Mouse (Mus musculus) gastrocnemius, postnatal 14 days (tissue): ENCODE measurements around the gene 4930402K13Rik. TPM values are rescaled to one million over a fixed set of nuclear protein-coding genes. Genes with fewer than 3 reads are reported as not detected.
"Not testable (repeated sequence)": the region's sequence is repeated elsewhere in the genome, so short reads cannot be mapped to it uniquely, and the experiment has no call there.

Source experiments
- DNase-seq: peaks from one replicate; pipeline ENCODE4 v3.0.0; 2021; ENCODE audit warnings: mixed read lengths
- intact Hi-C: fragments of 180-260 bp; cut with DNase I; formaldehyde crosslinking; loops from one replicate; pipeline ENCODE4 v1.15.1; 2025; ENCODE audit warnings: low total_unique reads
- long read RNA-seq, 2 experiments: library from polyadenylated mRNA; stranded (forward); transcript quantifications; one replicate each; pipeline ENCODE4 v2.0.0; 2021
- total RNA-seq, 2 experiments: library from RNA; stranded (reverse); gene quantifications; 2 replicates each; pipeline ENCODE4 v1.2.3; 2021

4930402K13Rik gene
- not detected for total RNA-seq
- long read RNA-seq, experiment 1: 0 reads
- long read RNA-seq, experiment 2: 0 reads

- no peak for DNase-seq
- intact Hi-C loops: no loop called here
Observed at GRCm38 (mm10) chrX:9104262-9104661, at the start of gene 4930402K13Rik. Gene 4930402K13Rik (plus strand): TSS chrX:9104562.

DNA sequence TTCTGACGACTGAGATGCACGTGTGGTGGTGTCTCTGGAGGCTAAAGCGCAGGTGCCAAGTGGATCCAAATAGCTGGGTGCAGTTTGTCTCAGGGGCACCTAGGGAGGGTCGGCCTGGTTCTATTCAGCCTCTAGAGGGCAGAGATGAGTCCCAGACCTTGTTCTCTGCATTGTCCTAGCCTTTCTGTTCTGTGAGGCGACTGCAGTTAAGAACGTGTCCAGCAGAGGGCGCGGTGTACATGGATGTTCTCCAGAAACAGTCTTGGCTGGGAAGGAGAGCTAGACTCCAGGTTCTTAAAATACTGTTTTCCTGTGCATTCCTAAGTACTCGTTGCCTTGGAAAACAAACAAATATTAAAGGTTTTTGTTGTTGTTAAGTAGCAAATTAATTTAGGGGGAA, 43.4 kb upstream of the 4930402K13Rik start:
- DNase-seq: peak; percentile 65
- intact Hi-C loops: not testable (repeated sequence)

DNA sequence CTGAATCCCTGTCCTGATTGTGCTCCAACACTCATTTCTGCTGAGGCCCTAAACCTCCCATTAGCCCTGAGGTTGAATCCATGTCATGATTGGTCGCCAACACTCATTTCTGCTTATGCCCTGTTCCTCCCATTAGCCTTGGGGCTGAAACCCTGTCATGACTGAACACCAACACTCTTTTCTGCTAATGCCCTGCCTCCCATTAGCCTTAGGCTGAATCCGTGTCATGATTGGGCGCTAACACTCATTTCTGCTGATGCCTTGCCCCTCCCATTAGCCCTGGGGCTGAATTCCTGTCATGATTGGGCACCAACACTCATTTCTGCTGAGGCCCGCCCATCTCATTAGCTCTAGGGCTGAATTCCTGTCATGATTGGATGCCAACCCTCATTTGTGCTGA, 42.3 kb upstream of the 4930402K13Rik start:
- DNase-seq: no peak
- intact Hi-C loops: no loop called here

DNA sequence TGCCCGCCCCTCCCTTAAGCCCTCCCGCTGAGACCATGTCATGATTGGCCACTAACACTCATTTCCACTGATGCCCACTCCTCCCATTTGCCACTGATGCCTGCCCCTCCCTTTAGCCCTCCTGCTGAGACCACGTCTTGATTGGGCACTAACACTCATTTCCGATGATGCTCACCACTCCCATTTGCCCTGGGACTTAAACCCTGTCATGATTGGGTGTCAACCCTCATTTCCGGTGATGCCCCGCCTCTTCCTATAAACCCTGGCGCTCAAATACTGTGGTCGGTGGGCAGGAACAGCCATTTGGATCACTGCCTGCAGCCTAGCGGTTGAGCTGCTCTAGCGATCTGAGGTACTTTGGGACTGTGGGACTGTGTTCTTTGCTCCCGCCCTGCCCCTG, 41.6 kb upstream of the 4930402K13Rik start, which contains the start of gene Fthl17f:
Gene Fthl17f, plus strand, starts transcription at position 301 of the 400 bp plus-strand sequence.
- DNase-seq, intact Hi-C loops: not testable (repeated sequence)

- DNase-seq, intact Hi-C loops: not testable (repeated sequence)
Observed at GRCm38 (mm10) chrX:9077699-9078098, 26.7 kb upstream of the 4930402K13Rik start.

- DNase-seq, intact Hi-C loops: not testable (repeated sequence)
Observed at GRCm38 (mm10) chrX:9095066-9095465, 9.3 kb upstream of the 4930402K13Rik start.

GRCm38 (mm10) chrX:9110381-9110780, 6.0 kb downstream of the 4930402K13Rik start:
- DNase-seq: no peak
- intact Hi-C loops: no loop called here

GRCm38 (mm10) chrX:9124928-9125327, 20.6 kb downstream of the 4930402K13Rik start:
- no peak for DNase-seq
- intact Hi-C loops: no loop called here

DNA sequence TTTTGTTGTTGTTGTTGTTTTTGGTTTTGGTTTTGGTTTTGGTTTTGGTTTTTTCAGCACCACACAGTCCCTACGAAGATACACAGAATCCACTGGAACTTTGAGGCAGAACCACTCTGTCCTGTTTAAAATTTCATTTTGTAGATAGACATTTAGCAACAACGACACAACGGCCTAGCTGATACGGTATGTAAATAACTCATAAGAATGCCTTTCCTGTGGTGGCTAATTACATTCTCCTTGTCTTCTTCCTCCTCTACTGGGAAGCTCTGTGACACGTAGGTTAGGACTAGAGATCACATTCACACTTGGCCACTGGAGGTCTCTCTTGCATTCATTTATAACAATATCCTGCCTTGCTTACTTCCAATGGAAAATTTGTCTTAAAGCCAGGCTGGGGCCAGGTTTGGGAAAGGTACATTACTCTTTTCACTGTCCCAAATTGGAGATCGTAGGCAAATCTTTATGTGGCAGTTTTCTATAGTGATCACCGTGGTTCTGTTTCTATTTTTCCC, 24.0 kb downstream of the 4930402K13Rik start:
- DNase-seq: no peak
- intact Hi-C loops: no loop called here

DNA sequence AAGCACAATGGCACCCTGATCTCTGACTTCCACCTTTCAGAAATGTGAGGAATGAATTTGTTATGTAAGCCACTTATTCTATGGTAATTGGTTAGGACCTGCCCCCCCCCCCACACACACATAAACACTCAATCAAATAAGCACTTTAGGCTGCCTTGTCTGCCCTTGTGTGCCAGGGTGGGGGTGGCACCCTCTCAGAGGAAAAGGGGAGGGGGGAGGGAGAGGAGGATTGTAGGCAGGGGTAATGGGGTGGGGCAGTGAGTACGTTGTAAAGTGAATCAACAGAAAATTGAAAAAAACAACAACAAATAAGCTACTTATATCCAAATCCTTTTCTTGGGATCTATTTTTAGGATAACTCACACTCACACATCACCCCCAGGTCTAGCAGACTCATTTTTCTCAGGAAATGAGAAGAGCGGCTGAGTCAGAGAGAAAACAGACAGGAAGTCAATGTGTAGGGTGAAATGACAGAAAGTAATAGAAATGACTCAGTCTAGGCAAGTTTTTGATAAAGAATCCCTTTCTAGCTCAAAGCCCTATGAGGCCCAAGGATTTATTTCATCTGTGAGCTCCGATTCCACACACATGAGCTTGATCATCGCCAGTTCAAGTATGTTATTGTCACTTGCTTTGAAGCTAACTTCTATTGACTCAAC, 35.1 kb downstream of the 4930402K13Rik start:
- intact Hi-C loops: no loop called here
- no peak for DNase-seq

DNA sequence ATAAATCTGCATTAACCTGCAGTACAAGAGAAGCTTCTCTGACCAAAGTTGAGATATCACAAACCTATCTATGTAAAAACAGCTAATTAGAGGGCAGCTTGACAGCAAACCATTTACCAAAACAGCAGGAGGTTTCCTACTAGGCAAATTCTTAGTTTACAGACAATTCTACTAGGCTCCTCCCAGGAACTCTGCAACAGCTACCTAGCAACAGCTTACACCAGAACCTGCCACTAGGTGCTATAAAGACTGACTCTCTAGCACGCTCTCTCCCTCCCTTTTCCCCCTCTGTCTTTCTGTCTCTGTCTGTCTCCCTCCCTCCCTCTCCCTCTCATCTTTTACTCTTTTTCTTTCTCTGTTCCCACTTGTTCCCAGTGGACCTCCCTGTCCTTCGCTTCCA, 38.3 kb downstream of the 4930402K13Rik start:
- no peak for DNase-seq
- intact Hi-C loops: no loop called here

Other genes with a start within 250 kb of the 4930402K13Rik start
- not detected for gene Gm5751, start 230.3 kb upstream of the 4930402K13Rik start, total RNA-seq
- gene B630019K06Rik, start 212.2 kb upstream of the 4930402K13Rik start, total RNA-seq: 1 to 10 TPM in 1 of 2 experiments, under 1 TPM in 1; 0.73 to 1.3 TPM
- gene Fthl17b, start 141.6 kb upstream of the 4930402K13Rik start, total RNA-seq: not detected
- not detected for gene Fthl17c, start 128.0 kb upstream of the 4930402K13Rik start, total RNA-seq
- not detected for gene Fthl17d, start 117.8 kb upstream of the 4930402K13Rik start, total RNA-seq
- not detected for gene Fthl17e, start 71.1 kb upstream of the 4930402K13Rik start, total RNA-seq
- gene Fthl17f, start 41.5 kb upstream of the 4930402K13Rik start, total RNA-seq: not detected
- under 1 TPM; 0.18 to 0.60 TPM for gene Lancl3, start 95.3 kb downstream of the 4930402K13Rik start, total RNA-seq
- gene Gm14862, start 152.3 kb downstream of the 4930402K13Rik start, total RNA-seq: not detected
- gene Xk, start 168.2 kb downstream of the 4930402K13Rik start, total RNA-seq: 1 to 10 TPM; 2.6 to 3.8 TPM
- gene H2al1m, start 179.2 kb downstream of the 4930402K13Rik start, total RNA-seq: under 1 TPM in 1 of 2 experiments, not detected in 1; 0.47 TPM
- not detected for gene H2al1k, start 246.1 kb downstream of the 4930402K13Rik start, total RNA-seq